Mouse (Mus musculus) erythroblast, adult 5-6 weeks (primary cell): ENCODE data around the gene Gc. TPM values are rescaled to one million over a fixed set of nuclear protein-coding genes. Genes with fewer than 3 reads are reported as not detected.

Experiments
- ATAC-seq: replicated peaks from 2 replicates; pipeline ENCODE4 v1.8.0; 2016; ENCODE audit warnings: moderate number of reproducible peaks, mild to moderate bottlenecking, moderate TSS enrichment, inconsistent platforms; ENCODE audit not compliant: poor library complexity, low FRiP score, severe bottlenecking
- total RNA-seq, 2 experiments: library from RNA; stranded (forward) in 1 of 2; stranded (reverse) in 1 of 2; fragments of 150-400 nt in 1 of 2; fragments of 200-764, 138-1000 nt in 1 of 2; gene quantifications; 2 replicates each; pipeline versions ENCODE4 v1.2.3 to v1.2.4; 2015 to 2017; ENCODE audit warnings: low replicate concordance in 2 of 2

Gc gene
- total RNA-seq (2015; ENCODE audit: low replicate concordance): not detected in 2 replicates
- not detected in 2 replicates for total RNA-seq (2017; ENCODE audit: low replicate concordance)

- no peak for ATAC-seq
These were observed at the start of gene Gc for GRCm38 (mm10) chr5:89457554-89458062. Gc (minus strand) TSS chr5:89457898.

- no peak for ATAC-seq
These were observed 42.5 kb upstream of the Gc start for GRCm38 (mm10) chr5:89500182-89500581.

GRCm38 (mm10) chr5:89492560-89492959 lies 34.9 kb upstream of the Gc start:
- no peak for ATAC-seq

GRCm38 (mm10) chr5:89470483-89470882 lies 12.8 kb upstream of the Gc start:
- ATAC-seq: no peak

GRCm38 (mm10) chr5:89467886-89468285 lies 10.2 kb upstream of the Gc start:
- no peak for ATAC-seq

- ATAC-seq: no peak
These were observed 9.3 kb upstream of the Gc start for GRCm38 (mm10) chr5:89467045-89467444.

- no peak for ATAC-seq
These were observed 8.6 kb upstream of the Gc start for GRCm38 (mm10) chr5:89466275-89466674.

GRCm38 (mm10) chr5:89461817-89462216 lies 4.1 kb upstream of the Gc start:
- no peak for ATAC-seq

- ATAC-seq: no peak
These were observed 1.9 kb upstream of the Gc start for GRCm38 (mm10) chr5:89459591-89459990.

GRCm38 (mm10) chr5:89458987-89459386 lies 1.3 kb upstream of the Gc start:
- no peak for ATAC-seq

- ATAC-seq: no peak
These were observed 2.2 kb downstream of the Gc start for GRCm38 (mm10) chr5:89455526-89455925.

- ATAC-seq: no peak
These were observed 6.9 kb downstream of the Gc start for GRCm38 (mm10) chr5:89450798-89451197.

- ATAC-seq: no peak
These were observed 8.4 kb downstream of the Gc start for GRCm38 (mm10) chr5:89449325-89449724.

- no peak for ATAC-seq
These were observed 9.7 kb downstream of the Gc start for GRCm38 (mm10) chr5:89447978-89448377.

- no peak for ATAC-seq
These were observed 13.3 kb downstream of the Gc start for GRCm38 (mm10) chr5:89444360-89444759.

- ATAC-seq: no peak
These were observed 46.2 kb downstream of the Gc start for GRCm38 (mm10) chr5:89411536-89411935.

GRCm38 (mm10) chr5:89407376-89408082 lies 50.2 kb downstream of the Gc start:
- ATAC-seq: no peak

GRCm38 (mm10) chr5:89405132-89405531 lies 52.6 kb downstream of the Gc start:
- no peak for ATAC-seq

GRCm38 (mm10) chr5:89390405-89390804 lies 67.3 kb downstream of the Gc start:
- ATAC-seq: no peak

- no peak for ATAC-seq
These were observed 73.5 kb downstream of the Gc start for GRCm38 (mm10) chr5:89384204-89384603.

GRCm38 (mm10) chr5:89381340-89381739 lies 76.4 kb downstream of the Gc start:
- ATAC-seq: no peak

GRCm38 (mm10) chr5:89370140-89370539 lies 87.6 kb downstream of the Gc start:
- no peak for ATAC-seq
